Mouse (Mus musculus) testis, postnatal 14 days (tissue): Measurements from ENCODE around the gene Clec2e.
"Not testable (repeated sequence)": the region's sequence is repeated elsewhere in the genome, so short reads cannot be mapped to it uniquely, and the experiment has no call there.

Experiments
- DNase-seq: peaks from one replicate; pipeline ENCODE4 v3.0.0; 2021; ENCODE audit warnings: low spot score

Gene Clec2e

DNA sequence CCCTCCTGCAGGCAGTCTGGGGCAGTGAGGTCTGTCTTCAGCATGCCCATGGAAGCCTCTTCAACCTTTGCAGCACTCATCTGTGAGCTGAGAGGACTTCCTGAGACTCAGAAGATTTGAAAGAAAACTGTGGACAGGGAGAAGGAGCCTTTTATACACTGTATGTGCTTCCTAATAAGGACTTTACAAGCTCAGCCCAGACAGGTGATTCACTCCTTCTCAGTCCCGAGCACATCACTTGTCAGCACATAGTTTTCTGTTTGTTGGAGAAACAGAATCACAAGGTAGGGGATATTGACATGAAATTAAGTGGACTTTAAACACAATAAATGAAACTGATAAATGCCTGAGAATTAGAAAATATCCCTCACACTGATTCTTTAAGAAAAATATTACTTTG, at the start of gene Clec2e:
Gene Clec2e (minus strand): TSS at position 120 of the 400 bp plus-strand sequence.
- not testable (repeated sequence) for DNase-seq

DNA sequence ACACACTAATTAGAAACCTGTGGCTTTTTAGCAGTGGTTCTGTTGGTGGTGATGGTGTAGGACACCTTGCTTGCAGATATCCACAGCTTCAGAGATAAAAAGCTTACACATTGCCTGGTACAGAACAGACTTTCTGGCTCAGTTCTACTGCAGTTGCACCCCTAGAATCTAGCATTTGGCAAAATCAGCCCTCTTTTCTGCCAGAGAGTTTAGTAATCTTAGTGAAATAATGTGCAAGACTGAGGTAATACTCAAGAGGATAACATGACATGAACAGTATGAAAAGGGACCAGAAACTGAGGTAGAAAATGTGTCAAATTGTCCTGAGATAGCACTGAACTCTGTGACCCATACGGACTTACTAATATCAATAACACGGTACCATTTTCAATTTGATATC, 46.1 kb upstream of the Clec2e start:
- DNase-seq: no peak

- peak; percentile 40 for DNase-seq
Measured at GRCm38 (mm10) chr6:129132604-129133341, 32.1 kb upstream of the Clec2e start.

GRCm38 (mm10) chr6:129126861-129127260, 26.1 kb upstream of the Clec2e start:
- no peak for DNase-seq

DNA sequence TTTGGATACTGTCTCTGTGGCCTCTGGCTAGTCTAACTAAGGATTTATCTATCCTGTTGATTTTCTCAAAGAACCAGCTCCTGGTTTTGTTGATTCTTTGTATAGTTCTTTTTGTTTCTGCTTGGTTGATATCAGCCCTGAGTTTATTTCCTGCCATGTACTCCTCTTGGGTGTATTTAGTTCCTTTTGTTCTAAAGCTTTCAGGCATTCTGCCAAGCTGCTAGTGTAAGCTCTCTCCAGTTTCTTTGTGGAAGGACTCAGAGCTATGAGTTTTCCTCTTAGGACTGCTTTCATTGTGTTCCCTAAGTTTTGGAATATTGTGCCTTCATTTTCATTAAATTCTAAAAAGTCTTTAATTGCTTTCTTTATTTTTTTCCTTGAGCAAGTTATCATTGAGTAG, 23.8 kb upstream of the Clec2e start:
- DNase-seq: not testable (repeated sequence)

DNA sequence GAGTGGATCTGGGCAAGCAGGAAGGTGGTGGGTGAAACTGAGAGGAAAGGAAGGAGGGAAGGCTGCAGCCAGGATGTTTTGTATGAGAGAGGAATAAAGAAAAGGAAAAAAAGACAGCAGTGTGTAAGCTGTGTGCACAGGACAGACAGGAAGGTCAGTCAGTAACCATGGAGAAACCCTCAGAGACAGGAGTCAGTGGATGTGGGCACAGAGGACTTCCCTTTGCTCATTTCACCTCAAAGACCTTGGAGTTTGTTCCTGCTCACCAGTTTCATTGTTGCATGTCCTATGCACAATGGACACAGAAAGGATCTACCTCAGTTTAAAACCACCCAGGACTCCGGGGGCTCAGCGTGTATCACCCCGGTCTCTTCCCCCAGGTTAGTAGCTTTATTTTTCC, 15.5 kb upstream of the Clec2e start:
- DNase-seq: no peak

GRCm38 (mm10) chr6:129114237-129114636, 13.5 kb upstream of the Clec2e start:
- DNase-seq: not testable (repeated sequence)

DNA sequence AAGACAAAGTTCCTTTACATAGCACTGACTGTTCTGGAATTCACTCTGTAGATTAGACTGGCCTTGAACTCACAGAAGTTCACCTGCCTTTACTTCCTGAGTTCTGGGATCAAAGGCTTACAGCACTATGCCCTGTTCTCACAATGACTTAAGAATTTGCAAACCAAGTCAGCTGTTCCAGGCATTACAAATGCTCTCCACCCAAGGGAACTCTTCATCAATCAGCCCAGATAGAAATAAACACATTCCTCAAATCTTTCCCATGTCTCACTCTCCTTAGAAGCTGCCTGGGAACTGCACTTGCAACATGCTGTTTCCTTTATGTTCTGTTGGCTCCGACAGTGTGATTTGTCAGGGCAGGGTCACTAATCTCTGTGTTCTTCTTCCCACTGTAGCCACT, 13.1 kb upstream of the Clec2e start:
- no peak for DNase-seq

GRCm38 (mm10) chr6:129113030-129113673, 12.4 kb upstream of the Clec2e start:
- no peak for DNase-seq

DNA sequence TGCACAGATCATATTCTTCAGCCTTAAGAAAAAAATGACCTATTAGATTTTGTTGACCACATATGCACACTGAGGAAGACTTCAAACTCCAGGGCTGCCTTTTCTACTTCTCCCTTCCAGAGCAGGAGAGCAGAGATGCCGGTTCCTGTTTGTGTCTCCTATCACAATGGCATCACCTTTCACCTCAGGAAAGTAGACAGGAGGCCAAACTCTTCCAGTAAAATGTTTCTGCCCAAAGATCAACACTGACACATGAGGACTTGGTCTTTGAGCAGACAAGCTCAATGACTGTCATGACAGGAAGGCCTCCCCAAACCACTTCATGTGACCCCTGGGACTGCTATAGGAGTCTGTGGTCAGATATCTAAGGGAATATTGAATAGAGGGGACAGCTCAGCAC, 11.8 kb upstream of the Clec2e start:
- DNase-seq: no peak

DNA sequence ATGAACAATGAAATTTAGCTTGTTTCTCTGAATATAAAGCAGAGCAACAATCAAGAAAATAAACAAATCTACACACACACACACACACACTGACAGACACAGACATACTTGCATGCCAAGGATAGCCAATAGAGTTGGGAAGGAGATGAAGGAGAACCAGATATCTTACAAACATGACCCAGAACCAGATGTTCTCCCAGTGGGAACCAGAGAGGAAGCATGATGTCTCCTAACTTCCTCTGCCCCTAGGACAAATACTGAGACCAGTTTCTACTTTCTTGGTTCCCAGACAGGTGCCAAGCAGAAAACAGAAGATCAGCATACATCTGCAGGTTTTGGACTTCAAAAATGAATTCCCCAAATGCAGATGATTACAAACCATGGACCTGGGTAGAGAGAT, 7.2 kb upstream of the Clec2e start:
- DNase-seq: no peak

DNA sequence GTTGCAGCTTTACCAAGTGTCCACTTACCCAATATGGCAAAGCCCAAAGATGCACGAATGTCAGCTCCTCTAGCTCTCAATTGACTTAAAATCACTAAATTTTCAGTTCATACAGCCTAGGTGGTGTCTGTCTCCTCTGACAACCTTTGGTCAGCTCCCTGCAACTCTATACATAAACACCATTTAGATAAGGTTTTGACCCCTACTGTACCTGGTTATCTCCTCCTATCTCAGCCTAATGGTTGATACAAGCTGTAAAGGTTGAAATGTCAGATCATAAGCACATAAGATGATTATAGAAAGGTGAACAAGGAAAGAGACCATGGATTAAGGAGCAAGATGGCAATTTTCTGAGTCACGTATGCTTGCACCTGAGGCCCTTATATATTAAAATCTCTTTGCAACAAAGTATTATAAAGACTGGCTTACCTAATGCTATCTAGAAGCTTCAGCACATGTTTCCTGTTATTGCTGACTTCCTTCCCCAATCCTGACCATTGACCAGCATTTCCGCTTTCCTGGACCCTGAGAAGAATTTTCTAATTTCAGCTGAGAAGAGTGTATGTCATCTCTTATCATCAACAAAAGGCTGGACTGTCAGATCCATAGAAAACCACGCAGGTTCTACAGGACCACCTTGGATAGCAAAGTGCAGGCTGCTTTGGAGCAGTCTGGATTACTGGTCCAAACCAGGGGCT, 2.3 kb upstream of the Clec2e start:
- no peak for DNase-seq

GRCm38 (mm10) chr6:129101604-129102003, 891 bp upstream of the Clec2e start:
- DNase-seq: no peak

GRCm38 (mm10) chr6:129097929-129098328, 2.8 kb downstream of the Clec2e start:
- DNase-seq: no peak

GRCm38 (mm10) chr6:129095166-129095565, 5.5 kb downstream of the Clec2e start:
- DNase-seq: no peak

- not testable (repeated sequence) for DNase-seq
Measured at GRCm38 (mm10) chr6:129088596-129088995, 12.1 kb downstream of the Clec2e start.

DNA sequence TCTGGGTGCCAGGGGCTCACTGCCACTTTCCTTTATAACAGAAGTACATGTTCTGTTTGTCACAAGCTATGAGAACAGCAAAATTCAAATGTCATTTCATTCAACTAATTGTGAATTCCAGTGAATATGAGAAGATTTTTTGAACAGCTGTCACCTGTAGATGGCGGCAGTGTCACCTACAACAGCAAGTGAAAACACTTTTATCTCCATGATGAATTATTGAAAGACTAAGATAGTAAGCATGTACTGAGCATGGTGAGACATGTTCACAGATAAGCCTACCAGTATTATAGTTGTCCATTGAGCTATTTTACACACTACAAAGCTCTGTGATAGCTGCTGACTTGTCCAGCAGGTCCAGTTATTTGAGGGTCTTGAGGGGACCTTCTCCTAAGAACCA, 12.6 kb downstream of the Clec2e start:
- DNase-seq: no peak

DNA sequence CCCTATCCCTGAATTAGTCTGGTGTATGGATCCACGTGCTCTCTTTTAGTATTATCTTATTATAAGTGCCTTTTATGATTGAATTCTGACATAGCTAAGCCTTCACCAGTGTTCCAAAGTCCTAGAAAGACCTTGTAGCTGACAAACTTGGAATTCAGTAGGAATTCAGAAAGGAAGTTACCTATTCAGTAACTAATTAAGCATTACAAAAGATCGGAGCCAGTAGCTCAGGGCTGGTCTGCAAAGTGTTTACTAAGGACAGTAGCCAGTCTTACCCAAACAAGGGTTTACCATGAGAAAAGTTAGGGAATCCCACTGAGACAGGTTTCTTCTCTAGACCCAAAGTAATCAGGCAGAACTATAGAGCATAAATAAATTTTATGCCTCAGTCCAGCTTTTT, 14.7 kb downstream of the Clec2e start:
- not testable (repeated sequence) for DNase-seq

- DNase-seq: no peak
Measured at GRCm38 (mm10) chr6:129085098-129085497, 15.6 kb downstream of the Clec2e start.

DNA sequence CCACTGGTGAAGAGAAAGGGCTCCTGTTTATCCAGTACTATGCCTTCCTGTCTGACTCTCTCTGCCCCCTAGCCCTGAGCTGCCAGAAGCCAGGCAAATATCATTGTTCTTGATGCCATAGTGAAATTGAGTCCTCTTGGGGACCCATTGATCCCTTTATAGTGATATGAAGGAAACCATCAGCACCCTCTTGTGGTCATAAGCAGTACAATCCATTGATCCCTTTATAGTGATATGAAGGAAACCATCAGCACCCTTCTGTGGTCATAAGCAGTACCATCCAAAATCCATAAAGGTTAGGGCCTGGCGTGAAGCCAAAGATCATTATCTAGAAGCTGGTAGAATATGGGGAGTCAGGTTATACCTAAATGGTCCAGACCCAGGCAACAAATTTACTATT, 33.7 kb downstream of the Clec2e start:
- DNase-seq: no peak

DNA sequence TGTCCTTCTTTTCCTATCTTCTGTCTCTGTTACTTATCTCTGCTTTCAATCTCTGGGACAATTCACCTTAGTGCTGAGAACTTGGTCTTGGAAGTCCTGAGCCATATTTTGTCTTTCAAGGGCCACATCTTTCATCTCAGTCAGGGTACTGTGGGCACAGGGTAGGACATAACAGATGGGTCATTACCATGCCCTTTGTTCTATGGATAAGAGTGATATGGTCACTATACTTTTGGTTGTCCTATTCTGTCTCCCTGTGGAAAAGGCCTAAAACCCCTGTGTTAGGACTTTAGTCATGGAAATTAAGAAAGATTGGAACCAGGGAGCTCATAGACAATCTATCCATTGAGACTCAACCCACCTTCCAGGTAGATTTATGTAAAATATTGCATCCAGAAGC, 34.2 kb downstream of the Clec2e start:
- DNase-seq: no peak

DNA sequence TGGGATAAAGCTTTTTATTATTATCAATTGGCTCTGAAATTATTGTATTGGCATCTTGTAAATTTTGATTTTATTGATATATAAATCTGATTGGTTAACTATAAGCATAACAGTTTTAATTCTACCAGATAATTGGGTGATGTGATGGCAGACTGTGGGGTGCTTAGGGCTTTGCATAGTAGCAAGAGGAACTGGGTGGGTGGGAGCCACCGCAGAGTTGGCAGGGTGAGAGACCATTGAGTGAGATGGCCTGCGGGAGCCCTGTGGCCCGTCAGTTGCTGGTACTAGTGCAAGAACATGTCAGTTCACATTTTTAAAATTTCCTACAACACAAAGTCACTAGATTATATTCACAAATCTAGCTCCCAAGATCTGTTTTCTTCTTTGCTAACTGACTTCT, 34.9 kb downstream of the Clec2e start:
- no peak for DNase-seq

GRCm38 (mm10) chr6:129065407-129065806, 35.3 kb downstream of the Clec2e start:
- DNase-seq: no peak
